Mouse (Mus musculus) heart, adult 2 months (tissue): ENCODE results near the gene Ethe1.

Experiments
- CTCF ChIP-seq: fragments of 200-600 bp; IDR thresholded peaks from 2 replicates; pipeline ENCODE4 v1.8.1; 2022; ENCODE audit warnings: antibody characterized with exemption, mild to moderate bottlenecking, moderate library complexity
- EP300 ChIP-seq: fragments of 200-500 bp; IDR thresholded peaks from 2 replicates; pipeline ENCODE4 v1.6.1; 2011; ENCODE audit warnings: low read depth, low read length, control low read depth; ENCODE audit not compliant: insufficient read depth
- POLR2A ChIP-seq: fragments of 200-500 bp; IDR thresholded peaks from 2 replicates; pipeline ENCODE4 v1.6.1; 2011; ENCODE audit warnings: mild to moderate bottlenecking, low read depth, low read length, control low read depth; ENCODE audit not compliant: insufficient read depth

GRCm38 (mm10) chr7:24544506-24544905 is 42.8 kb upstream of the Ethe1 start:
- TF ChIP-seq CTCF (peak; percentile 43), POLR2A (no peak), EP300 (no peak)
